Mouse (Mus musculus): ENCODE measurements around the gene Tnnt3.

The Tnnt3 gene

DNA sequence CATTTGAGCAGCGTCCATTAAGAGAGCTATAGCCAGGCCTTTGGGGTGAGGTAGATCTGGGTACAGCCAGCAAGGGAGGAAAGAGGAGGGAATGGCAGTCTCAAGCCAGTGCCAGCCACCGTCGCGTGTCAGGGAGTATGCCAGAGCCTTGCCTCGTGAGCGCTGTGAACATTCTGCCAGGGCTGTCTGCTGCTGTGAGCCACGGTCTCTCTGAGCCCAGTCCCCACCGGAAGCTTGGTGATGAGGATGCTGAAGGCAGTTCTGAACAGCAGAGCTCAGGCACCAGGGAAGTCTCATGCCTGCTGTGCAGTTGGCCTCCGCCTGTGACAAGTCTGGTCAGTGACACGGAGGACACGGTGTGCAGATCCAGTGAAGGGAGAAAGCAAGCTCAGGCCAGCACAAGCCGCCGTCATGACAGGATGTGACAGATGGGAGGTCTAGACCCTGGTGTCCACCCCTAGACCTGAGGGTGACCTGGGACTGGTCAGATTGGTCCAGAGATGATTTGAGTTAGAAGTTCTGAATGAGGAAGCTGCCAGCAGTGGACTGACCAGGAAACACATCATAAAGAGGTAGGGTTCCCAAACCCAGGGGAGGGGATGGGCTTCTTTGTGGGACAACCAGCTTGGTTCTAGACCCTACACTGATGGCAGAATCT, 21.7 kb upstream of the Tnnt3 start:
- DNase-seq (ENCODE audit: low read depth, low spot score), result no peak

DNA sequence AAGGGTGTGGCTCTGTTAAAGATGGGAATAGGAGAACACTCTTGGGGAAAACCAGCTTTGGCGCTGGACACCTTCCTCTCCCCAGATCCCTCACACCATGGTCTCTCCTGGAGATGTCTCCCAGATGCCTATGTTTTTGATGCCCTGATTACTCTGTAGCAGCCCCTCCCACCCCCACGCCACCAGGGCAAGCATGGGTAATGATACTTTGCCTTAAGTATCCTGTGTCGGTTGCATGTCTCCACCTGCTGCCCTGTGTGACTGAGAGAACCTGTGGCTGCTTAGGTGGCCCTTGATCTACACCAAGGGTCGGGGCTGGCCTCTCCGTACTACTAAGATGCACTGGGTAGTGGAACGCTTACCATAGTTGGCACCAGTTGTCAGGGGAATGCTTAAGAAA, 20.6 kb upstream of the Tnnt3 start:
- no peak for DNase-seq (ENCODE audit: low read depth, low spot score)

DNA sequence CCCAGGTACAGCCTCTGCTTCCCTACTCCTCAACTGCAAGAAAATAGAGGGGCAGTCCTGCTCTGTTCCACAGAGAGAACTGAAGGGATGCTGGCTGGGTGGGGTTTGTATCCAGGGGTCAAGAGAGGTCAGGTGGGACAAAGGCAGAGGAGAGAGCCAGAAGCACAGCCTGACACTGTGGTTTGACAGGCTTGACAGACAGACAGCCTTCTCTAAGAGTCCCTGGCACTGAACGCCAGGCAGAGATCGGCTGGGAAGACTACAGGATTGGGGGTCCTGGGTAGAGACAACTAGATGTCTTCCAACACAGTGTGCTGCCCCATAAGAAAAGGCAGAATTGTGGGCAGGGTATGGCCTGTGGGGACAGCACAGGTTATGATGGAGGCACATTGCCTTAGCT, 20.1 kb upstream of the Tnnt3 start:
- no peak for DNase-seq (ENCODE audit: low read depth, low spot score)

DNA sequence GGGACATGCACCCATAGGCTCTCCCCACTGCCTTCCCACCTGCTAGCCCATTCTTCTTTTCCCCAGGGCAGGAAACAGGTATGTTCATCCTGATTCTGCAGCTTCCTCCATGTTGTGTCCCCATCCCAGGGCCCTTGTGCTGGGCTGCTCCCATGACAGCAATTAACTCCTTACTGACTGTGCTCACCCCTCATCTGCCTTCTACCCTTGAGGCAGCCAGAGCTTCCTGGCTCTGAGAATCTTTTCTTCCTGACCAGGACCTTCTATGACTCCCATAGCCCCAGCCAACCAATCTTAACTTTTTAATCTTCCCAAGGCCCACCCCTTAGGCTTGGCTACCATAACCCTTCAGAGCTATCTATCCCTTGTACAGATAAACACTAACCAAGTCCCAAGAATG, 19.3 kb upstream of the Tnnt3 start:
- DNase-seq (ENCODE audit: low read depth, low spot score), result no peak

DNA sequence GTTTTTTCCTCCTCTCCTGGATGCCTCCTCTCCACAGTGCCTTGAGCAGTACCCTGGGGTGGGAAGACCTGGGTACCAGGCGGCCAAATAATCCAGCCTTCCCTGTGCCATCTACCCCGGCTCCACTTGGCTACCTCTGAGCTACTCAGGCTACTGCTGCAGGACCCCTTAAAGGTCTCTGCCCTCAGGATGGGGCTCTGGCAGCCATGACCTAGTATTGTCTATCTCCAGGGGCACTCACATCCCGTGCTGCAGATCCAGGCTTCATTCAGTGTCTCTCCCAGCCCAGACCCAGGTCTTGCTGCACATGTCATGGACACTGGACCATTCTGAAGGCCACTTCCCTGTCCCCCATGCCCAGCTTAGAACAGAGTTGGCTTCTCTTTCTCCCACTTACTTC, 18.8 kb upstream of the Tnnt3 start:
- no peak for DNase-seq (ENCODE audit: low read depth, low spot score)

DNA sequence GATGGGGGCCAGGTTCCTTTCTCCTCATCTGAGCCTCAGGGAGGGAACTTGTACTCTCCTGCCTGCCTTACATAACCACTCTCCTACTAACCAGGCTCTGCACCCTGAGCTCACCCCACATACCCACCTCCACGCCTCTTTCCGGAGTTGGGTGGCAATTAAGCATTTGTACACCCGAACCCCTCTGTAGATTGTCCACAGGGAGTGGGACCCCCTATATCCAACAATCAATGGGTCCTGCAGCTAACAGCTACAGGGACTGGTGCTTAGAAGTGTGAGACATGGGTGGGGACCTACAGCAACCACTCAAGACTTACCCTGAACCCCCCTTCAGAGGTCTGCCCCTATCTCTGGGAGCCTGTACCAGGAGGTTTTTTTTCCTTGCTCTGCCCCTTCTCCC, 18.0 kb upstream of the Tnnt3 start:
- no peak for DNase-seq (ENCODE audit: low read depth, low spot score)

DNA sequence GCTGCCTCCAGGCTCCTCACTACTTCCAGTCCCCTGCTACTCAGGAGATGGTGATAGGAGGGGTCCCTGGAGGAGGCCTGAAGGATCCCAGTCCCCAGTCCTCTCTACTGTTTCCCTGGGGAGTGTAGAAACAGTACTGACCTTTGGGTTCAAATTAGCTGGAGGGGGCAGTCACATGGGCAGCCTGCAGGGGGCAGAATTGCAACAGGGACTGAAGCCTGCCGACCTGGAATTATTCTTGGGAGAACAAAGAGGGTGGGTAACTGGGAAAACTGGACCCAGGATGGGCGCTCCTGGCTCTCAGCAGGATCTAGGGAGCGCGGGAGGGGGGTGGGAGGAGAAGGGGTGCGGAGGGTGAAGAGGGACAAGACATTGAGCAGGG, 17.5 kb upstream of the Tnnt3 start:
- DNase-seq (ENCODE audit: low read depth, low spot score), result peak; percentile 43

DNA sequence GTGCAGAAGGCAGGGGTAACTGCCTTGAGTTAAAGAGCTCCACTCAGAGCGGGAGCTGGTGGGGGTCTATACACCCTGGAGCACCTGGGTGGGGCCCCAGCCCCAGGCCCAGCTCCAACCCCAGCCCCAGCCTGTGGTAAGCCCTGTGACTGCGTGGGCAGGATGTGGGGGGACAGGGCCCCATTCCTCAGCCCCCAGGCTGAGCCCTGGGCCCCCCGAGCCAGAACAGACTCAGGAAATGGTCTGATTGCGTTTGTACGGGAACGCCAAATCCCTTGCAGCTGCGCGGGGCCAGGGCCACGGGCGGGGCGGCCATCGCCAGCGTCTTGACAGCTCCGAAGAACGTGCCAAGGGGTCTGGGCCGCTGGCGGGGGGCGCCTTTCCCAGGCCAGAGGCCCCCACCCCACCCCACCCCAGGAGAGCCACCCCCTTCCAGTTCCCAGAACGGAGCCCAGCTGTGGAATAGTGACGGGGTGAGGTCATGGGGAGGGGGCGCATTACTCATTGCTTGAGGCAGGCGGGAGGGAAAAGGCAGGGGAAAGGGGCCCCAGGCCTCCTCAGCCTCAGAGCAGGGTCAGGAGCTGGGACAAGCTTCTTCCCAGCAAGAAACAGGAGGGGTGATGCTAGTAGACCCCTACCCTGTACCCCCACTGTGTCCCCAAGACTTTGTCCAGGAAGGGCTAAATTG, 16.9 kb upstream of the Tnnt3 start:
- DNase-seq (ENCODE audit: low read depth, low spot score), result no peak

DNA sequence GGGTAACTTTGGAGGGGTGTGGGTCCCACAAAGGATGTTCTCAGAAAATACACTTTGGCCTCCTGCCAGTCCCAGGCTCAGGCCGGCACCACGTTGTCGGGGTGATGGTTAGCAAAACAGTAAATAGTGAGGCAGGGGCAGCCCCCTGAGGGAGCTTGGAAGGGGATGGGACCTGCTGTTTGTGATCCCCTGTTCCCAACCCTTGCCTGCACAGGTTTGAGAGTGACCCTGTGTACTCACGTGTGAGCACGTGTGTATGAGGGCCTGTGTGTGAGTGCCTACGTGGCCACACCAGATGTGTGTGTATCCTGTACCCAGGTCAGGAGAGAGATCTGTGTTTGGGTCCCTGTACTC, 16.4 kb upstream of the Tnnt3 start:
- DNase-seq (ENCODE audit: low read depth, low spot score), result no peak

DNA sequence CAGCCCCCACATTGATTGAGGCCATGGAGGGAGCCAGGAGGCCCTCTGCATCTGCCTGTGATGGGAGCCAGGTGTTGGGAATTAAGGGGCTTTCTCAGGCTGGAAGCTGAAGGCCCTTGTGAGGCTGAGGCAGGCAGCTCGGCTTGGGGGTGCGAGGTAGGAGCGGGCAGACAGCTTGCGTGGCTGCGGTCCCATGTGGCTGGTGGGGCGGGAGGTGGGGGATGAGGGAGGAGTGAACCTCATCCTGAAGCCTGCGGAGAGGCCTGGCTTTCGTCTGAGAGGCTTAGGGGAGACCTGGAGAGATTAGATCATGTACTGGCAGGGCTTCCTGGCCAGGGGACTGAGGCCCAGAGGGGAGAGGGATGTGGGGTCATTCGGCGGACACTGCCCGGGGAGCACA, 15.5 kb upstream of the Tnnt3 start:
- DNase-seq (ENCODE audit: low read depth, low spot score), result no peak

DNA sequence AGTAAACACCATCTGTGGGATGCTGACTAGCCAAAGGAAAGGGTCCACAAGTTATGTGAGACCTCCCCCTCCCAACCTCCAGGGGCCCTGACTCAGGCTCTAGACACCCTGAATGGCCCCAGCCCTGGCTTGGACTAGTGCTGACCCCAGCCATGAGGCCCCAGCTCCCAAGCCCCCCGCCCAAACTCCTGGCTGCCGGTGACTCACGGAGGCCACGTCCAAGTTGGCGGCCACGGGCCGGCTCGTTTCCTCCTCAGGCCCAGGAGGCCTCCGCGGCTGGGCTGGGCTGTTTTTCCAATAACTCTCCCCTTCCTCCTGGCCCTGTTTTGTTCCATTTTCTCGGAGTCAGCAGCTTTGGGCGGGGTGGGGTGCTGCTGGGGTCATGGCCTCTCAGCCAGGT, 13.9 kb upstream of the Tnnt3 start:
- DNase-seq (ENCODE audit: low read depth, low spot score), result no peak

DNA sequence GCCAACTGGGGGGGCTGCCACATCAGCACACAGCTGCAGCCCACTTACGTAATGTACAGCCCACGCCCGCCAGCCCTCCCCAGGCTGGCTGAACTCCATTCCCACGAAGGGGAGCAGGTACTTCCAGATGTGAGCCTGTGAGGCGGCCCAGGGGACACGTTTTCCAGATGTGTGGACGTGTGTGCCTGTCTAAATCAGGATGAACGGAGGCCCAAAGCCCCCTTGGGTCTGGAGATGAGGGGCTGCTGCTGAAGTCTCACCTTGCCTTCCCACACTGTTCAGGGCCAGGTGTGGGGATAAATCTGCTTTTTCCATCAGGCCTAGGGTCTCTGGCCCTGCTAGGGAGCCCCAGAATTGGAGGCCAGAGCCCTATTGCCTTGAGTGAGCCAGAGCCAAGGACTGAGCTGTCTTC, 11.9 kb upstream of the Tnnt3 start:
- no peak for DNase-seq (ENCODE audit: low read depth, low spot score)

DNA sequence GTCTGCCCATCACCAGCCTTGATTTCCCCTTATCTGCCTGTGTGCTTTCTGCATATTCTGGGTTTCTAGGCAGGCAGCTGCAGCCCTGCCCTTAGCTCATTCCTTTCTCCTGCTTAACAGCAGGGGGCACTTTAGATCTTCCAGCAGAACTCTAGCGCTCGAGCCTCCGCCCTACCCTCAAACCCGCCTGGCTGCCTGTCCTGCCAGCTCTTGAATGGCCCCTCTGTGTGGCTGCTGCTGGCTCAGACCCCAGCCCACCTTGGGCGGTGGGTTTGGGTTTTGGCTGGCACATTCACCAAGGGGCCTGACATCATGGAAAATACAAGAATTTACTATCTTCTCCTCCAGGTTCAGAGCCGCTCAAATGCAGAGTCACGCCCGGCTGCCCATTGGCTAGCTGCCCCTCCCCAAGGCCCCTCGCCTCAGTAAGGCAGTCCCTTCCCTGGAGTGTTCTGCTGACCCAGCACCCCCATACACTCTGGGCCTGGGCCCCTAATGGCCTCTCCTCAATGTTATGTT, 11.2 kb upstream of the Tnnt3 start:
- DNase-seq (ENCODE audit: low read depth, low spot score), result peak; percentile 73

DNA sequence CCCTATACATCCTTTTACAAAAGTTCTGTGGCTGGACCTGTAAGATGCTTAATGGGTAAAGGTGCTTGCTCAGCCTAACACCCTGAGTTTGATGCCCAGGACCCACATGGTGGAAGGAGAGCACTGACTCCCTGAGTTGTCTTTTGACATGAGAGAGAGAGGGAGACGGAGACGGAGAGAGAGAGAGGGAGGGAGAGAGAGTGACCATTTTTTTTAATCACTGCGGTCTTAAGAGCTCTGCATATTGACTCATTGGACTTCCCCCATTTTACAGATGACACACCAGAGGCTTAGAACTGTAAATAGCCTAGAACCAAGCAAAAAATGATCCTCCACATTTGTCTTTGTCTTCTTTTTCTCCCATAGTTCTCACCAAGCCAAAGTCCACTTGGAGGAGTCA, 10.6 kb upstream of the Tnnt3 start:
- DNase-seq (ENCODE audit: low read depth, low spot score), result no peak

DNA sequence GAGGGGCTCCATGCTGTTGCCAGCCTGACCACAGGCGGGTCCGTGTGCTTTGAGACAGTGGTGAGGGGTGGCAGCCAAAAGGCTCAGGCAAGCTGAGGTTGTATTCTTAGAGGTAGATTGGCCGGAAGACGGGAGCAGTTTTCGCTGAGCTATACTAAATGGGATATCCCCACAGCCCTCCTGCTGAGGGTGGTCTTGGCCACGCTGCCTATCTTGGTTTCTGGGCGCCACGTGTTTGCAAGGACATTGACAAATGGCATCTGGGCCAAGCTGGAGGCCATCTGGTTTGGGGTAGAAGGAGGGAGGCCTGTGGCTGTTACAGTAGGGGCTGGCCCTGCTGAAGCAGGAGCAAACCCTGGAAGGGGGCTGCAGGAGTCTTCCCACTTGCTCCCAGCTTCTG, 5.1 kb upstream of the Tnnt3 start:
- no peak for DNase-seq (ENCODE audit: low read depth, low spot score)

DNA sequence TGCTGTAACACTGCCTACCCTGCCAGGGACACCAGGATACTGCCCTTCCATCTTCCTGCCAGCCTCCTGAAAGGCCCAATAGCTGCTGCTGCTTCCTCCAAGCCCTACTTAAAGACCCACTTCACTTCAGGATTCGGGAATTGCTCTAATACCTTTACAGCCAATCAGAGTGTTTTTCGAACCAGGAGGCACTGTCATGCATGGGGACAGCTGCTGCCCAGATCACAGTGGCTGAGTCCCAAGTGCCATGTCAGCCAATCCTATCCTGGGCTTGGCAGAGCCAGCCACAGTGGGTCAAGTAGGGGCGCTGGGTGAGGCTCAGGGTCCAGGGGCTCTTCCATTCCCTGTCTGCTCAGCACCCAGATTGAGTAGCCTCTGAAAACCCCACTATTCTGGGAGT, 2.5 kb upstream of the Tnnt3 start:
- no peak for DNase-seq (ENCODE audit: low read depth, low spot score)

DNA sequence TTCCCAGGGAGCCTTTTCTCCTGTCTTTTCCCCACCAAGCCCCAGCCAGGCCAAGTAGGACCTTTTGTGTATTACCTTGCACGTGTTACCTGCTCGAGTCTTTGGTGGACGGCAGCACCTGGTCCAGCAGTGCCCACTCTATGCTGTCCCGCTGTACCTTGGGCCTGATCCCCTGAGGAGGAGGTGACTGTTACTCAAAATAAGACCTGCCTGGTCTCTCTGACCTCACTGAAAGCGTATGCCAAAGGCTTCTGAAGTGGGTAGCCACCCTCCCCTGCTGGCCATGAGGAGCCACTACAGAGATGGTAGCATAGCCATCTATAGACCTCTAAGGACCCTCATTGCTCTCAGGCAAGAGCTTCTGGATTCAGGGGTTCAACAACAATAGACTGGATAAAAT, 1.8 kb upstream of the Tnnt3 start:
- no peak for DNase-seq (ENCODE audit: low read depth, low spot score)

DNA sequence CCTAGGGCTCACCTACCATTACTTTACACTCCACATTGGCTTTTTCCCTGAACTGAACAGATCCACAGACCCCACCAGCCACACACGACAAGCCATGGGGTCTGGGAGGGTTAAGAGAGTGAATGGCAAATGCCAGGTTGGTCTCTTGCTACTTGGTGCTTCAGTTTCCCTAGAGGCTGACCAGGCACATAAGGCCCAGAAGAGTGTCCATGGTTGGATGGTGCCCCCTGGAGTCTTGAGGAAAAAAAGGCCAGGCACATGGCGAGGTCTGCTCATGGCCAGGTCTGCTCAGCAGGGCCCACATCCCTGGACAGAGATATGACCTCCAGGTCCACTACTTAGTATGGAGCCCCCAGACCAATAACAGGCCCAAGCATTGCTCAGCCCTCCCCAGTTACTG, 861 bp upstream of the Tnnt3 start:
- DNase-seq (ENCODE audit: low read depth, low spot score), result no peak

DNA sequence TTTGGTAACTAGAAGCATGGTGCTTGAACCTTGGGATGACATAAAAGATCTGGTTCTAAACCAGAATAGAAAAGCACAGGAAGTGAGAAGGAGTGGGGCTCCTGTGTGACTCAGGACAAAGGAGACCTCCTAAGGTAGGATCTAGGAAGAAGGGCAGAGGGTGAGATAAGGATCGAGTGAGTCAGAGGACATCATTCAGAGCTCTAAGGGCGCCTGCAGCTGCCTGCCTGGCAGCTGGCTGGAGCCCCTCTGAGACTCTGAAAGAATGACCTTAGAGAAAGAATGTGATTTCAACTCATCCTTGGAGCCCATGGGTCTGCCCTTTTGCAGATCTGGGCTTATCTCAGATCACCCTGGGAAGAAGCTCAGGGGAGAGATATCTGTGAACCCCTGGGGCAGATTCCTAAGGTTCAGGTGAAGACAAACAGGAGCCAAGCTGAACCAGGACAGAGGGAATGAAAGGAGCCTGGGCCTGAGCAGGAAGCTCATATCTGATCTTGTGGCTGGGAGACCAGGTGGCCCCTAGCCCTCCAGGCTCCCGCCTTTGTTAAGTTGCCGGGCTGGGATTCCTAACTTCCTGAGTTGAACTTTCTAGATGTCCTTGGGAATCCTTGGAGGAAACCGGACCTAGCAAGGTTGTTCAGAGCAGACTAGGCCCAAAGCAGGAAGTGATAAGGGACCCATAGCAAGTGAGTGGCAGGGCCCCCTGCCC, 530 bp downstream of the Tnnt3 start:
- peak; percentile 36 for DNase-seq (ENCODE audit: low read depth, low spot score)

DNA sequence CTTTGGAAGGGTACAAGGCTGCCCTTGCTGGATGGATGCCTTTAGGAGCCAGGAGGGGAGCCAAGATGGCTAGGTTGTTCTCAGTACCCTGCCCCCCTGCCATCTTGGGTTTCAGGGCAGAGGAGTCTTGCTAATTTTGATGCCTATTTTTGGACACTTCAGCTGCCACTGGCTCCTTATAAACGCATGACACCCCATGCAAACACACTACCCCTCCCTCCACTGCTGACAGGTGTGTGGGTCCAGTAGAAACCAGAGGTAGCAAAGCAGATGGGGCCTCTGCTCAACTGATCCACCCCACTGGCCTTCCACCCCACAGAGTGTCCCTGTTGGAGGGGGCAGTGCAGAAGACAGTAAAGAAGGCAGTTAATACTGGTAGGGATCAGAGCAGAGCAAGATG, 1.4 kb downstream of the Tnnt3 start:
- no peak for DNase-seq (ENCODE audit: low read depth, low spot score)

DNA sequence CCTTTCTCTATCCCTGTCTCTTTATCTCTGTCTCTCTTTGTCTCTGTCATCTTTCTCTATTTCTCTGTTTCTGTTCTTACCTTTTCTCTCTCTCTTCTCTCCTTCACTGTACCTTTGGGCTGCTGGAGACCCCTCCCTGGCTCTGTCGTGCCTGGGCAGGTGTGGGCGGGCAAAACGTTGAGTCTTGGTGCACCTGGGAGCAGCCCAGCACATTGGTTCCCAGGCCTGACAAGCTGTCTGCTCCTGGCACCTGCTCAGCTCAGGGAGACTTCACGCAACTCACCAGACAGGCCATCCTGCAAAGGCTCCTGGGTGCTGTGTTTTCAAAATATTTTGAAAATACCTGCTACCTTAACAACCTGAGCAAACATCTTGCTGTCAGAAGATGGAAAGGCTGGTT, 4.6 kb downstream of the Tnnt3 start:
- DNase-seq (ENCODE audit: low read depth, low spot score), result no peak

DNA sequence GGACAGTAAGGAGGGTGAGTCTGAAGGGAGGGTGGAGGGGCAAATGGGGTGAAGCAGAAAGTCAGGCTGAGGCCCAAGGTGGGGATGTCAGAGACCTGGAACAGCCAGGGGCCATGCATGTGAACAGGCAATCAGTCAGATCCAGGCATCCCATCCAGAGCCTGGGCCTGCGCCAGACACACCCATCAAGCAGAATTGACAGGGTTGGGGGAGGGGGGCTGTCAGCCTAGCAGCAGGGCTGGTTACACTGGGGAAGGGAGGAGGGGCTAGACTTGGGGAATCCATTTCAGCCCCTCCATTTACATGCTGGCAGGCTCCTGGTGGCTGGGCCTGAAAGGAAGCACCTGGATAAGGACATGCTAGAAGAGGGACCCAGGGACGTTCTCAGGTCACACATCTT, 7.3 kb downstream of the Tnnt3 start:
- peak; percentile 61 for DNase-seq (ENCODE audit: low read depth, low spot score)

DNA sequence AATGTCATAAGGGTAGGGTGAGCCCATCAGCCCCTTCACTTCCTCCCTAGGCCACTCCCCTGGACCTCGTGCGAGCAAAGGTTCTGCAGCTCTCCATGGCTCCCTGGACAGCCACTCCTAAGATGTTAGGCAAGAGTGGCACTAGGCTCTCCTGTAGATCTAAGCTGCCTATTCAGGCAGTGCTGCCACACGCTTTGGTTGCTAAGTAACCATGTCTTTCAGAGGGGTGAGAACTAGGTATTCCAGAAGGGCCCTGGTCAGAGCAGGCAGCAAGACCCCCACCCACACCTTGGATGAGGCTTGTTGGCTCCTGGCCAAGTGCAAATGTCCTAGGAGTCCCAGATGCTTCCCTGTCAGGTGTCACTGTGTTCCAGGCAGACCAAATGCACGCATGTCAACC, 7.9 kb downstream of the Tnnt3 start:
- peak; percentile 12 for DNase-seq (ENCODE audit: low read depth, low spot score)
